Mouse (Mus musculus) urinary bladder, postnatal 25 days (tissue): ENCODE measurements around the gene Ifitm1.

Experiments used
- DNase-seq: peaks from one replicate; pipeline ENCODE4 v3.0.0; 2022; ENCODE audit warnings: low spot score

The Ifitm1 gene

DNA sequence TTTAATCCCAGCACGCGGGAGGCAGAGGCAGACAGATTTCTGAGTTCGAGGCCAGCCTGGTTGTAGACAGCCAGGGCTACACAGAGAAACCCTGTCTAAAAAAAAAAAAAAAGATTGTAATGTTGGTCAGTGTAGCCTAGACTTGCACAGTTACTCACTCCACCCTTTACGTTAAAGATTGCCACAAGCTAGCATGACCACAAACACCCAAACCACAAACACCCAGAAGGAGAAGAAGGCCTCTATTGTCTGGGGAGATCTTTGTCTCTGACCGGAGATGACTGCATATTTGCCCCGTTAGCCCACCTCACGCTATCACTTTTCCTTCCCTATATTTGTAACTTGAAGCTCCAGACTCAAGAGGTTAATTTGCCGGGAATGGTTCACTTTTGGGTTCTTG is 14.7 kb downstream of the Ifitm1 start:
- no peak for DNase-seq

DNA sequence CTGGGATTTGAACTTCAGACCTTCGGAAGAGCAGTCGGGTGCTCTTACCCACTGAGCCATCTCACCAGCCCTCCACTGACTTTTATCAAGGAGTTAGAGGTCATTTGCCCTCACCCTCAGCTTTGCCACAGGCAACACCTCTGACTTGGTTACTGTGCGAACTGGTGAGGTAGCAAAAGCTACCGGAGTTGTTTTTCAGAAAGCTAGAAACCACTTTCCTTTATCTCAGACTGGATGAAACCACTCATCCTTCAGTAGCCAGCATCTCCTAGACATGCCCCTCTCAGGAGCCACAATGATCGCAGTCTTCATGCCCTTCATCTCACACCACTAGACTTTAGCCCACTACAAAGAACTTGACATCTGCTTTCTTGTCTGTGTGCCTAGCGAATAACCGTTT is 15.9 kb downstream of the Ifitm1 start:
- DNase-seq, result no peak

DNA sequence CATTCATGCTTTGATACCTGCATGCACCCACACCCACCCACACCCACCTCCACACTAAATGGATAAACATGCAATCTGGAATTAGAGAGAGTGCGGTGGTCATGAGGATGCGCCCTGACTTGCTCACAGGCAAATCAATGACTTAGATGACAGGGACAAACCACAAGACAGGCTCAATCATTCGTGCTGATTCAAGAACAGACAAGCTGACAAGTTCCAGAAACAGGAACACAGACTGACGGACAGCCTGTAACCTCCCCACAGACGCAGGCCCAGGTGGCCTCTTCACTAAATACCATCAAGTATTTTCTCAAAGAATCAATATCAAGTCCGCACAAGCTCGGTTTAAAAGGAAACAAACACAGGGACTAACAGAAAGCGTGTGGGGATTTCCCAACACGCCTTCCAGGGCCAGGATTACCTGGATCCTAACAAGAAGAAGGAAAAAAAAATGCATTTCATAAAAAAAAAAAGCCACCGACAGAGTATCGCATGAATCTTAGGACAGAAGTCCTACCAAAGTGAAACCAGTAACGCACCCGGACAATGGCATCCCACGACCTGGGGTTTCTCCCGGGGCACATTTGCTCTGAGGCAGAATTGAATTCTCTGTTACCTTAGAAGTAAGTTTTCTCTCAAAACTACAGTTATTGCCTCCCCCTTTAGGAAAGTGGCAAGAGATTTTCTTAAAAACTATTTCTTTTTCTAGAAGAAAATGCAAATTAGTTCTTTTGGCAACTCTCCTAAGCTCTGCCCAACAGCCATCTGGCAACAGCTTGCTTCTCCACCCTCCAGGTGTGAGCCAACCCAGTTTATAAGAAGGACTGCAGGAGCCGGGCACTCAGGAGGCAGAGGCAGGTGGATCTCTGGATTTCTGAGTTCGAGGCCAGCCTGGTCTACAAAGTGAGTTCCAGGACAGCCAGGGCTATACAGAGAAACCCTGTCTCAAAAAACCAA is 20.4 kb downstream of the Ifitm1 start:
- DNase-seq, result no peak

DNA sequence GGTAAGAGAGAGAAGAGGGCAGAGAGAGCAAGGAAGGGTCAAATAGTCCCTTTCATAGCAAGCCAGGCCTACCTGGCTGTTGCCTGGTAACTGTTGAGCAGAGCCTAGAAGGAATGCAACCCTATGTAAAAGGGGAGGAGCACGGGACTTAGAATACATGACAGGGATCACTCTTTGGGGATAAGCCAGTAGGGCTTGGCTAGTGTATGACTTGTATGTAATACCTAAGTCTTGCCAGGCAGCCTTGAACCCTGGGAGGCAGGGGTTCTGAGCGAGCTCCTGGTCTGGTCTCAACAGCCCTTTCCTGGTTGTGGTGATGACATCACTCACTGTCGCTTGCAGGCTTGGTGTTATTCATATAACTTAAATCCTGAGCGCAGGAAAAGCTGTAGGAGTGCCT is 22.0 kb downstream of the Ifitm1 start:
- no peak for DNase-seq

DNA sequence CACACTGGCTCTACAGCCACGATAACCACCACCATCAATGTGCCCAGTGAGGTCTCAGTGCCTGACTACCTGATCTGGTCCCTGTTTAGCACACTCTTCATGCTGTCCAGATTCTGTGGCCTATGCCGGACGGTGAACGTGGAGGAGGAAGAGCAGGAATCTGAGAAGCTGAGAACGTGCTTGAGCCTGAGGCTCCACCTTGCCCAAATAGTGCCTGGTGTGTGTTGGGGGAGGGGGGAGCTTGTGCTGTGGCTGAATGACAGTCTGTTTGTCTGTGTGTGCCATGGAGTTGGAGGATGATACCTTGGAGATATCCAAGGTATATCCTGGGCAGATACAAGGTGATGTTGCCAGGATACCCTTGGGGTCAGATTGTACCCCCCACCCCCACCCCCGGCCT is 23.2 kb downstream of the Ifitm1 start:
- DNase-seq, result no peak

DNA sequence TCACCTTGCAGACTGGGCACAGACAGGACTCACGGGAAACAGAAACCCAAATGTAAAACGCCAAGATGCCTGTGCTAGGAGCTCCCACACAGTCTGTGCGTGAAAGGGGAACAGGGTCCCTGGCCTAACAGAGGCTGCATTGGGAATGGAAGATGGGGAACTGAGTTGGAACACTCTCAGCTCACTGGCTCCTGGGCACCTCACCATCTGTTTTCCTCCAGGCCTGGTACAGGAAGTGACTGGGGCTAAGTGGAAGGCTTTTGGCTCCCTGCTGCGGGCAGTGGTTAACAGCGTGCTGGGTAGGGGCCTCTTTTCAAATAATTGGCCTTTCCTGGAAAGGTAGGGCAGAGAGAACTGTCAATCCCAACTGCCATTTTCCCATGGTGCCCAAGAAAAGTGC is 23.6 kb downstream of the Ifitm1 start:
- no peak for DNase-seq

DNA sequence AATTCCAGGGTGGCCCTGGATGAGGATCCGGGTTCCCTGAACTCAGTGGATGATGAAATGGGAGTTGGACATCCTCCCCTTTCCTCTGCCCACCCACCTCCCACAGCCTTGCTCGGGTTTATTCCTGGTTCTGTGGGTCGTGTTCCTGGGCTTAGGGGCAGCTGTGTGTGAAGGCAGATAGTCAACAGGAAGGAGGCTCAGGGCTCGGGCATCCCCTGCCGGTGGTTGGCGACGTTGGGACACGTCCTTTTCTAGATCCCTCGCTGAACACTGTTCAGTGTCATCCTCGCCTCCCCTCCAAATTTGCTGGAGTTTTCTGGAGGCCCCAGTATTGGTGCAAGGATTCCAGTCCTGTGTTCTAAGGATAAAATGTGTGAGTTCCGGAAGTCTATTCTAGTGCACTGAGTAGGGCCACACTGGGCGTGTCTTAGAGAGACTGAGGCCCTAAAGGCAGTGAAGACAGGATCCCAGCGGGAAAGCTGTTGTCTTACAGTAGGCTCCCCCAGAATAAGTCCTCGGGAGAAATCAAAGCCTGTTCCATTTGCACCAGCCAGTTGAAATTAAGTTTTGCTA is 24.2 kb downstream of the Ifitm1 start:
- no peak for DNase-seq

DNA sequence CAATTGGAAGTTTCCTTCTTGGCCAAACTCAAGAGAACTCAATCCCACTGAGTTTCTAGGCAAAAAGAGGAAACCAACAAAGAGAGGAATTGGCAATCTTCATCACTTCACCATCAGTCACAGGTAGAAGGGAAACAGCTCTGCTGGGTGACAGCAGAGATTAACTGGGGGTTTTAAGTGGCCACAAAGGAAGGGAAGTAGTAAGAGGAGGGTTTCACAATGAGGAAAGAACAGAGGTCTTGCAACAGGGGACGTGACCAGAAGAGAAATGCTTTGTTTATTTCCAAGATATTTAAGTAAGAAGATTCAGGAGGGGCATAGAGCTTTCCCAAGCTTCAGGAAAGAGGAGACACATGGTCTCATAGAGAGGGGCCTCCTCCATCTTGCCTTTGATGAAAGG is 30.8 kb downstream of the Ifitm1 start:
- no peak for DNase-seq

DNA sequence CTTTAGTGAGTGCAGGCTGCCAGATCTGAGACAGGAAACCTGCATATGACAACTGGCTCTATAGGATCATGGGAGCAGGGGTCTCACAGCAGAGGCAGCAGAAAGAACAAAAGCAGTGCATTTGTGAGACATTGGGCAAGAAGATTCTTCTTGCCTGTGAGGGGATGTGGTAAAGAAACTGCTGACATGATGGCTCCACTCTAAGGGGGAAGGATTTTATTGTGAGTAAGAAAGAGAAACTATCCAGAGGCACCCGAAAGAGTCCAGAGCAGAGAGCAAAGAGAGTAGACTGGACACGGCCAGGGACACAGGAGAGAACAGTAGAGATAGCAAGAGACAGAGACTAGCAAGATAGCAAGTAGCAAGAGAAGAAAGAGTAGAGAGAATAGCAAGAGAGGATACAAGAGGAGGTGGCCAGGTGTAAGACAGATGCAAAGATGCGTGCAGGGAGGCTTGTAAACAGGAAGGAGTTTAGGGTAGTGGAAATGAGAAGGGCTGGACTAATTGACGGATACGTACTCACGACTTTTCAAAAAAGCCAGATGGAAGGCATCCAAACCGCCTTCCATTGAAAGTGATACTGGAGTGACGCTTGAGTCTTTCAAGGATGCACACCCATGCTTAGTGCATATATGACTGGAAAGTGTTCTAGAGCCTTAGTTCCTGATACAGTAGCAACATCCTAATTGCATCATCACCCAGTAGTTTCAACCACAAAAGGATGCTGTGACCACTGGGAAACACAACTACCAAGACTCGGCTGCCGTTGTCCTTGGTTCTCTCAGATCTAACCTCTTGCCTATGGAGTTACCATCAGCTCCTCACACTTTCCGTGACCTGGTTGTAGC is 32.1 kb downstream of the Ifitm1 start:
- DNase-seq, result no peak

DNA sequence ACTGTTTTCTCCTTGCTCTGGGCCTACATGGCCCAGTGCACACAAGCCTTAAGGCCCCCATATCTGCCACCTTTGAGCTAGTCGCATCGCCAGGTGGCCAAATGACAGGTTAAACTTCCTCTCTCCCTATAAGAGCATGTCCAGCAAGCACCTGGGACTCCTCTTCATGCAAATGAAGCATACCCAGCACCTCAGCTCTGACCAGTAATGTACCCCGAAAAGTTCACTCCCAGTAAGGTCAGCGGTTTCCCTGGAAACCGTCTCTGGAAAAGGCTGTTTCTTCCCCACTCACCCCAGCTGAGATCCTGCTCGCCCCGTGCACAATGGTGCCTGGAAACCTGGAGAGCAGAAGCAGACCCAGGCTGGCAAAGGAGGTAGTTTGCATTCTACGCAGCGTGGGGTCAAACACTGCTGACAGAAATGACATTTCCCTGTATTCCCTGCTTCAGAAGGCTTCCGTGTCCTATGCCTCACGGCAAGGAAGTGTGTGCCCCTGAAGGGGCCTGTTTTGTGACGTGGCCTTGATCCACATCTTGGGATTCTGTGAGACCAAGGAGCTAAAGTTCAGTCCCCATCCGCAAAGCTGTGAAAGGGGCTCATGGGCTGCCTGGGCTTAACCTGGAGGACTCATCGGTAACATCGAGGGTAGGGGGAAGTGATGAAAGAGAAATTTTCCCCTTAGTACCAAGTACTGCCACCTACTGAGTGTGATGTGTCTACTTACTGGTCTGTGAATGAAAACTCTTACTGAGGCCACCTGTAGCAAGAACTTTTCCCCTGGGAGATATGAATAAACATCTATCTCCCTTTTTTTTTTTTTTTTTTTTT is 34.1 kb downstream of the Ifitm1 start:
- no peak for DNase-seq

DNA sequence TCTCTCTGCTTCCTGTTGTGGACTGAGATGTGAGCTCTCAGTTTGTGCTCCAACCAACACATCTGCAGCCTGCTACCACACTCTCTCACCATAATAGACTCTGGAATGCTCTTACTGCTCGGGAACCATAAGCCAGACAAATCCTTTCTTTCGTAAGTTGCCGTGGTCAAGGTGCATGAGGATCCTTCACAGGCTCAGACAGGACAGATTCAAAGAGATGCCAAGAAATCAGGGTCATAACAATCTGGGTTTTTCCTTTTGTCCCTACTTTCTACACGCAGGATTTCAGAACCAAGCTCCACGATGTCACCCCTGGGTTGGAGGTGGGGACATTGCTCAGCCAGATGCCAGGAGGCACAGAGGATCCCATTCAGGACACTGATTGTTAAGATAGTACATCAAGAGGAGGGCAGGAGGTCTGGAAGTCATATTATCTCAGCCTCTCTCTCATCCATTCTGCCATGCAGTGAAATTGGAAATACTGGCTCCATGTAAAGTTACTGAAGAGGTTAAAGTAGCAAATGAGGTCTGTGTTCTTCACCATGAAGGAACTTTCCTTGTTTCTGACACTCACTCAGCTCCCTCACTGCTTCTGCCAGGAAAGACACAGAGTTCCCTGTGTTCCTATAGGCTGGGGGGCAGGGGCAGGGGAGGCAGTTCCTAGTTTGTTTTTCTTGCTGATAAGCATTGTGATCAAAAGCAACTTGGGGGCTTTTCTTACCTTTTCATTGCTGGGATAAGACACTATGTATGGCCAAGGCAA is 36.4 kb downstream of the Ifitm1 start:
- no peak for DNase-seq

DNA sequence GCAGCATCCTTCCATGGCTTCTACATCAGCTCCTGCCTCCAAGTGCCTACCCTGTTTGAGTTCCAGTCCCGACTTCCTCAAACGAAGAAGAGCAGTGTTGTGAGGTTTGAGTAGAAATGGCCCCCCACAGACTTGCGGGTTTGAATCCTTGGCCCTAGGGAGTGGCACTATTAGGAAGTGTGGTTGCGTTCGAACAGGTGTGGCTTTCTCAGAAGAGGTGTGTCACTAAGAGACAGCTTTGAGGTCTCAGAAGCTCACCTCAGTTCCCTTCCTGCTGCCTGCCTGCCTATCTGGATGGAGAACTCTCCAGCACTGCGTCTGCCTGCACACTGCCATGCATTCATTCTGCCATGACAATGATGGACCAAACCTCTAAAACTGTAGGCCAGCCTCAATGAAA is 39.4 kb downstream of the Ifitm1 start:
- DNase-seq, result no peak

DNA sequence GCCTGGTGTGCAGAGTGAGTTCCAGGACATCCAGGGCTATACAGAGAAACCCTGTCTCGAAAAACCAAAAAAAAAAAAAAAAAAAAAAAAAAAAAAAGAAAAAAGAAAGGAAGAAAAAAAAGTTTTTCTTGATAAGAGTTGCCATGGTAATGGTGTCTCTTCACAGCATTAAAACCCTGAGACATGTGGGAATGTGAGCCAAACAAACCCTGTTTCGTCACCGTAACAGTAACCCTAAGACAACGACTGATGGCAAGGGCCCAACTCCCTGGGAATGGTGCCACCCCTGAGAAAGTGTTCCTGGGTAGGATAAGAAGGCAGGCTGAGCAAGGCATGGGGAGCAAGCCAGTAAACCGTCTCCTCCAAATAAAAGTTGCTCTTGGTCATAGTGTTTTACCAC is 39.9 kb downstream of the Ifitm1 start:
- no peak for DNase-seq

DNA sequence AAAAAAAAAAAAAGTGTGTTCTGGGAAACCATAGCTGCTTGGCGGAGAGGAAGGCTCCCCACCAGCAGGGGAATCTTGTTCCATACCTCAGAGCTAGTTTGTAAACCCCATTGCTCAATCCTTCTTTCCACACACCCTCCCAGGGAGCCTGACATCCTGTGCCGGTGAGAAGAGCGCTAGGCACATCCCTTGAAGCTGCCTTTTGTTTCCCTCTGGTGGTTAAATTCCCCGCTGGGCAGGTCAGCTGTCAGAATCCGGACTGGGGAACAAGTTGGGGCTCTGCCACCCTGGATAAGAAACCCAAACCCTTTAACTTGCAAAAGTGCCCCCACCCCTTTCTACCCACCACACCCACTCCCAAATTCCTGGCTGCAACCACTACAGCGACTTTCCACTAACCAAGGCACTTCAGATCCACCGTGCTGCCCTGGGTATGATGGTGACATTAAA is 41.3 kb downstream of the Ifitm1 start:
- peak; percentile 34 for DNase-seq

DNA sequence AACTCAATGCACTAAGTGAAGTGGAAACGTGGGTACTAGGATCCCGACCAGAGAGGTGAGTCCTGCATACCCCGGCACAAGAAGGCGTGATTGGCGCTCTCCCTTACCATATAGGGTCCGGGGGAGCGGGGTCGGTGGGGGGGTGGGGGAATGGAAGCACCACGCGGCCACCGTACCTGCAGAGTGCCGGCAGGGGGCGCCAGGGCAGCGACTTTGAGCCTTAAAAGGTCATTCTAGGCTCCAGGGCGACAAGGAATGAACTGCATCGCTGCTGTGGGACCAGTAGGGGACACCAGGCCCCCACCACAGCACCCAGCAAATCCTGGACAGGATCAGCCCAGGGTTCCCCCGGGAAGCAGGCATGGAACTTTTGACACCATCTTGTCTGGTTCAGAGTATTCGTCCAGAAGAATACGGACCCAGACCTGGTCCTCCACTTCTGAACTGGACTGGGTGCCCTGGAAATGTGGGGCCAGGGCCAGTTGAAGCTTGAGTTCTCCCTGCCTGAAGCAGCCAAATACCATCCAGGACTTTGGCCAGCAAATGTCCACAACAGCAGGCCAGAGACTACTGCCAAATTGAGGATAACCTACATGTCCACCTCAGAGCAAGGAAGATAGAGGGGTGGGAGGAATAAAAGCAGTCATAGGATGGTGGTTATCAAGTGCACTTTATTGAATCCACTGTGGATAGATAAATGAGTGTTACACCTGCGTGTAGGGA is 42.1 kb downstream of the Ifitm1 start:
- DNase-seq, result peak; percentile 80

DNA sequence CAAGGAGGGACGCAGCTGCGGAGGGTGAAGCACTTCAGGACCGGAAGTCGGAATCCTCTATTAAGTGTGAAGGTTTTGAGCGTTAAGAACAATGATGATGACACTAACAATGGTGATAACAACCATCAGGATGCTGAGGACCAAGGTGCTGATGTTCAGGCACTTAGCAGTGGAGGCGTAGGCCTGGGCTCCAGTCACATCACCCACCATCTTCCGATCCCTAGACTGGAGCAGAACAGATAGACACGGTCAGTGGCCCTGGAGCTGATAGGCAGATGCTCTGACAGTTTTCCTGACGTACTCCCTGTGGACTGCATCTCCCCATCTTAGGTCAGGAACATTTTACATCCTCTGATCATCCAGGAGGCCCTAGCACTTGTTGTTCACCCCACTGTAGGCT is 42.6 kb downstream of the Ifitm1 start:
- DNase-seq, result no peak

DNA sequence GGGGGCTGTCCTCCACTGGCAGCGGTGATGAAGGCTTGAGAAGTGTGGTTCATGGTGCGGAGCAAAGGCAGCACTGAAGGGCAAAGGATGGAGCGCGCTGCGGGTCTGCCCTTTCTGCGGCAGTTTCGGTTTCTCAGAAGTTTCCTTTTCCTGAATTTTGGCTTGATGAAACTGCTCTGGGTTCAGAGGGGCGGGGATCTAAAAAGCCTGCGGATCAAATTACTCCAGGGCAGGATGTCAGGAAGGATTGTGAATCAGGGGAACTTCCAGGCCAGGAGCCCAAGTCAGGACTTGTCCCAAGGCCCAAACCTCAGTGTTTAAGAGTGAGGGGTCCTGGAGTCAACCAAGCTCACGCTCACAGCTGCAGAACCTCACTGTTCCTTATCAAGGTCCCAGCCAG is 43.6 kb downstream of the Ifitm1 start, which contains the start of gene Ifitm3:
Gene Ifitm3 (minus strand): TSS at position 178 of the 400 bp plus-strand sequence.
- DNase-seq, result peak; percentile 49

DNA sequence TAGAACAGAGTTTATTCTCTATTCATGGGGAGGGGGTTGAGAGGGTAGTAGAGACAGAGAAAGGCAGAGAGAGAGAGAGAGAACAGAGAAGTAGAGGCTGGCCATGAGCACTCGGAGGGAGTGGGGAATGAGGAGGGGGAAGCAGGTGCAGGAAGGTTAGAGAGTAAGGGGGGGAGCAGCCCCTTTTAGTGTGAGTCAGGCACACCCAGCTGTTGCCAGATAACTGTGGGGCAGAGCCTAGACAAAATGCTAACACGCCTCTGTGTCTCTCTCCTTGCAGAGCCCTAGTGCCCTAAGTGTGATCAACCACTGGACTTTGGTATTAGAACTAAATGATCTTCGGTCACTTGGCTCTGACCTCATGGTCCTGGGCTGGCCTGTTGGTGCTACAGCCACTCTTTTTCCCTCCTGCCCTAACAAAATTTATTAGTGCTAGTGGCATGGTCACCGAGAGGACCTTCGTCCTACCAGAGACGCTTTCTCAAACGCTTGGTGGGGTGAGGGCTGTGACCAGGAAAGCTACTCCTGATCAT is 44.3 kb downstream of the Ifitm1 start:
- no peak for DNase-seq

DNA sequence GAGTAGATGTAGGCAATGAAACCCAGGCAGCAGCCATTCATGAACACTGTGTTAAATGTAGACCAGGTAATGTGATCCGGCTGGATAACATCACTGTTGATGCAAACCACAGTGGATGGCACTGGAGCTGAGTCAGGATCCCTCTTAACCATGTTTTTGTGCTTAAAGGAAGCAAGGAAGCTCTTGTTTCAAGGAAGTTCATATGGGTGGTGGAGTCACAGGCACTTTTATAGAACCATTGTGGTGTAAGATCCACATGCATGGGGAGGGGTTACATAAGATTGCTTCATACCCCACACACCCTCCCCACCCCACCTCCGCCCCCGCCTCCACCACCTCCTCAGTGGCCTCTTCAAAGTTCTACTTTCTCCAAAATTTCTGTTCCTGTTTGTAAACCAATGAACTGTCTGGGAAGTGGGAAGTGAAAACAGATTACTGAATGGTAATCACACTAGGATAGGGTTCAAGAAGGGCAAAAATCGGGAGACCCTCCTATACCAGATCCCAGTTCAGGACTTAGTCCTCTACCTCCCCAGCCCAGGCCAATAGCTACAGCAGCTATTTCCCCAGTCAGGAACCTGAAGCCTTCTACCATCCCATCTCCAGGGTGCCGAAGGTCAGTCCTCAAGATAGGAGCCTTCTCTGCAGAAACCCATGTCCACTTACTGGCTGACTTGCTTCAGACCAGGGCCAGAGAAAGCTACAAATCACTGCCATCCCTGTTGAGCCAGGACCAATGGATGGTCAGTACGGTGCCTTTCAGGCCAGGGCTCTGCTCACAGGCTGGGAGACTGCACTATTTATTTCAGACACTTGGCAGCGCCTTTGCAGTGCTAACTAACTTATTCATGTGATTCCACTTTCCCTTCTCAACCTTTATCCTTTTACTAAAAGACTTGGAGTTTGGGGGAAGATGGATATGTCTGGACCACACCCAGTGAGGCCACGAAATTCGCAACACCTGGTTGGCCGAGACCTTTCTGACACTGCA is 50.0 kb downstream of the Ifitm1 start:
- DNase-seq, result no peak
